Mouse (Mus musculus): ENCODE measurements at regions not wholly inside any gene's neighbourhood (a gene's known extent, or its start where the extent isn't known, plus 50 kb on each side); places are given as distances from the start of the nearest gene placed in this dataset.
A peak's percentile ranks its signal among the peaks of the same experiment; 100 is the strongest.
"Not testable (repeated sequence)": the region's sequence is repeated elsewhere in the genome, so short reads cannot be mapped to it uniquely, and the experiment has no call there.

GRCm38 (mm10) chr12:114285082-114285481, 741.4 kb downstream of the Adam6a start:
- no peak for DNase-seq (ENCODE audit: low spot score)

DNA sequence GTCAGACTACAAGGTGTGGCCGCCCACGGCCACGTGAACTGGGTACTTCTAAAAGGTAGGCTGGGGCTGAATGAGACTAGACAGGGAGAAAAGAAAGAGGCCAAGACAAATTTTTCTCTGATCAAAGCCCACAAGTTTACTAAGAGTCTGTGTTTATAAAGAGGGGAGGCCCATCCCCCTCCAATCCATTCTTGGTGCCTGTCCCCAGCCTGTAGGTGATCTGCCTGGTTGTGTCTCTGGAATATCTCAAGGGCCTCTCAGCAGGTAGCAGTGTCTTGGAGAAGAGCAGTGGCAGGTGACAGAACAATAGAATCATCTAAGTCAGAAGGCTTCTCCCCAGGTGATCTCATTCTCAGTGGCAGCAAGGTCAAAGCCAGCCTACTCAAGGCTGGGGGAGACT, 743.3 kb downstream of the Adam6a start:
- DNase-seq (ENCODE audit: low spot score), result no peak

DNA sequence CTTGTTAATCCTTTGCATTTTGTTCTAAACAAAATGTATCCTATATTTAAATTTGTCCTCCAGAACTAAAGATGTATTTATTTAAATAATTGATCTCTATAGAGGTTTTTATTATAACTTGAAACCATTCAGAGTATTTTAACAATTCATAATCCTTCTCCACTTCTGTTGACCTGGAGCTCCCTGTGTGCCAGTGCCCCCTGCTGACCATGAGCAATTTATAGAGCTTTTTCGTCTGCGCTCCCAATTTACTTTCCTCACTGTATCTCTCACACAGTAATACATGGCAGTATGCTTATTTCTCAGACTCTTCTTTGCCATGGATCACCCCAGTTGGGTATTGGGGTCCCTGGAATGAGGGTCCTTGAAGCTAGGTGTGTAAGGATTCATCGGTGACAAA, 747.4 kb downstream of the Adam6a start:
- no peak for DNase-seq (ENCODE audit: low spot score)

- no peak for DNase-seq (ENCODE audit: low spot score)
These were observed 756.1 kb downstream of the Adam6a start for GRCm38 (mm10) chr12:114299771-114300170.

GRCm38 (mm10) chr12:114301728-114302127, 758.0 kb downstream of the Adam6a start:
- no peak for DNase-seq (ENCODE audit: low spot score)

GRCm38 (mm10) chr12:114332552-114332951, 788.8 kb downstream of the Adam6a start:
- DNase-seq (ENCODE audit: low spot score), result no peak

- DNase-seq (ENCODE audit: low spot score), result no peak
These were observed 822.6 kb downstream of the Adam6a start for GRCm38 (mm10) chr12:114366276-114366675.

DNA sequence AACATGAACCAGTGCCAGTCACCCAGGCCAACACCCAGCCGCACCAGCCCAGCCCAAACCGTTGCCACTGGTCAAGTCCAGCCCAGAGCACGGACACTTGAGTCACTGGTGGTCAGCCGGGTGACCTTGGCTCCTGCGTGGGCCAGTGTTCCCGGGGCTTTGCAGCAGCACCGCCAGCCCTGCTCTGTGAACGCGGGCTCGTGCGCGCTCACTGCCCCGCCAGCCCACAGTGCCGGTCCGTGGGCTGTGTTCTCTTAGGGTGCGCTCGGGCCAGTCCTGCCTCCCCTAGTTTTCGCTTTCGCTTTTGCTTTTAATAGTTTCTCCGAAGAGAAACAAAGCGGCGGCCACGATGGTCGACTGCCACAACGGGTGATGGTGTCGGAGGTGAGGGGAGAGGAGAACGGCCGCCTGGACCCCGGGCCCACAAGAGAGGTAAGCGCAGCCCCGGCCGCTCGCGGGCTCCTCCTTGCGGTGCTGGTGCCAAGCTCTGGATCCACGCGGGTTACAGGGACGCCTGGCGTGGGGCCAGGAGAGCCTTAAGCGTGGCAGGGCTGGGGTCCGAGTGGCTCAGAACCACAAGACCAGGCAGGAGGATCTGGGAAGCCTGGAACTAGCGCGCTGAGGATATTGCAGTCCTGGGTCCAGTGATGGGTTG, 835.1 kb downstream of the Adam6a start:
- peak; percentile 12 for DNase-seq (ENCODE audit: low spot score)

GRCm38 (mm10) chr12:114391447-114391846, 847.7 kb downstream of the Adam6a start:
- DNase-seq (ENCODE audit: low spot score), result no peak

DNA sequence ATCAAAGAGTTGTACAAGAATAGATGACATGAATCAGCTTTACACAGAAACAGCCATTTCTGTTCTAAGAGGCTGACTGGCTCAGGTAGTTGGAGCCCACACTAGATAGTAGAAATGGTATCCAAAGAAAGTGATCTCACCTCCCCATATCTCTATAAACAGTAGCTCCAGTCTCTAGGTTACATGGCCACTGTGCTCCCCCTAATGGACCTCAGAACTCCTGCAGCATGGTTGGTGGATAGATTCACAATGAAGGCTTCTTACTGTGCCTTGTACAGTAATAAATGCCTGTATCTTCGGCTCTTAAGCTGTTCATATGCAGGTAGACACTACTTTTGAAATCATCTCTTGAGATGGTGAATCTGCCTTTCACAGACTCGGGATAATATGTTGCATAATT, 862.5 kb downstream of the Adam6a start:
- no peak for DNase-seq (ENCODE audit: low spot score)

DNA sequence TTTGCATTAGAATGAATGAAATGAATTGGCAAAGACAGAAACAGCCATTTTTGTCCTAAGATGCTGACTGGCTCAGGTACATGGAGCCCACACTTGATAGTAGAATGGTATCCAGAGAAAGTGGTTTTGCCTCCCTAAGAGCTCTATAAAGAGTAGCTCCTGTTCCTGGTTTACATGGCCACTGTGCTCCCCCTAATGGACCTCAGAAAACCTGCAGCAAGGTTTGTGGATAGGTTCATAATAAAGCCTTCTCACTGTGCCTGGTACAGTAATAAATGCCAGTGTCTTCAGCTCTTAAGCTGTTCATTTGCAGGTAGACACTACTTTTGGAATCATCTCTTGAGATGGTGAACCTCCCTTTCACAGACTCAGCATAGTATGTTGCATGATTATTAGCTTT, 890.8 kb downstream of the Adam6a start:
- no peak for DNase-seq (ENCODE audit: low spot score)

DNA sequence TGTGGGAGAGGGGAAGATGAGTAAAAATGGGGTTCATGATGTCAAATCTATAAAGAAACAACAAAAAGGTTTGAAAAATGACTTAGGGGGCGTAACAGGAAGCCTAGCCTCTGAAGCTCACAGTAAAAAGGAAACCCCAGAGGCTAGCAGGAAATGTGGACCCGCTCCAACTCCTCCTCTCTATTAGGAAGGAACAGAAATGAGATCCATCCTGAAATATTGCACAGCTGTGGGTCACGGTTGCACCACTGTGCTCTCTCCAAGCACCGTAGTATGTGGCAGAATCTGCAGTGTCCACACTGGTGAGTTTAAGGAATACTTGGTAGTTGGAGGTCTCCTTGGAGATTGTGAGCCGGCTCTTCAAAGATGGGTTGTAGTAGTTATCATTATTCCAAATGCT, 918.3 kb downstream of the Adam6a start:
- DNase-seq (ENCODE audit: low spot score), result no peak

- no peak for DNase-seq (ENCODE audit: low spot score)
These were observed 918.9 kb downstream of the Adam6a start for GRCm38 (mm10) chr12:114462566-114462965.

- no peak for DNase-seq (ENCODE audit: low spot score)
These were observed 925.1 kb downstream of the Adam6a start for GRCm38 (mm10) chr12:114468857-114469256.

GRCm38 (mm10) chr12:114472678-114473077, 929.0 kb downstream of the Adam6a start:
- DNase-seq (ENCODE audit: low spot score), result not testable (repeated sequence)

- no peak for DNase-seq (ENCODE audit: low spot score)
These were observed 935.0 kb downstream of the Adam6a start for GRCm38 (mm10) chr12:114478741-114479140.

- not testable (repeated sequence) for DNase-seq (ENCODE audit: low spot score)
These were observed 949.9 kb downstream of the Adam6a start for GRCm38 (mm10) chr12:114493500-114494031.

DNA sequence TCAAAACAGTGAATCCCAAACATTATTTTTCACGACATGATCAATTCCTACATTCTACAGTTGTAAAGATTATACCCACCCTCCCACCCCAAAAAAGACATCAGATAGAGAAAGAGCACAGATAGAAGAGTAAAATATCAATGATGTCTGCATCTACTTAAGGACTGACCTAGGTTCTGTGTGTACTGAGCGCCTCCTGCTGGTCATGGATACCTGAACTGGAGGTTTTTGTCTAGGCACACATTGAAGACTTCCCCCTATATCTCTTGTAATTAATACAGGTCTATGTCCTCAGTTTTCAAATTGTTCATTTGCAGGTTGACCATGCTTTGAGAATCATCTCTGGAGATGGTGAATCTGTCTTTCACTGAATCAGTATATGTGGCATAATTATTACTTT, 952.0 kb downstream of the Adam6a start:
- DNase-seq (ENCODE audit: low spot score), result no peak

DNA sequence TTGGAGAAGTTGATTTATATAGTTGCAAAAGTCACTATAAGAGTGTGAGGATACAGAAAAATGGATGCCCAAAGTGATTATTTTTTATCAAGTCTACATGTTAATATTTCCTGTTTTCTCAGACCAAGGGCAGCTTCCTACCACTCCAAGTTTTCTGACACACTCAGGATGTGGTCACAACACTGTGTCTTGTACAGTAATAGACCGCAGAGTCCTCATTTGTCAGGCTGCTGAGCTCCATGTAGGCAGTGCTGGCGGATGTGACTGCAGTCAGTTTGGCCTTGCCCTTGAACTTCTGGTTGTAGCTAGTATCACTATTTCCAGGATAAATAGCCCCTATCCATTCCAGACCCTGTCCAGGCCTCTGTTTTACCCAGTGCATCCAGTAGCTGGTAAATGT, 969.4 kb downstream of the Adam6a start:
- no peak for DNase-seq (ENCODE audit: low spot score)

- not testable (repeated sequence) for DNase-seq (ENCODE audit: low spot score)
These were observed 998.4 kb downstream of the Adam6a start for GRCm38 (mm10) chr12:114542094-114542493.

- not testable (repeated sequence) for DNase-seq (ENCODE audit: low spot score)
These were observed 1001.2 kb downstream of the Adam6a start for GRCm38 (mm10) chr12:114544931-114545330.

DNA sequence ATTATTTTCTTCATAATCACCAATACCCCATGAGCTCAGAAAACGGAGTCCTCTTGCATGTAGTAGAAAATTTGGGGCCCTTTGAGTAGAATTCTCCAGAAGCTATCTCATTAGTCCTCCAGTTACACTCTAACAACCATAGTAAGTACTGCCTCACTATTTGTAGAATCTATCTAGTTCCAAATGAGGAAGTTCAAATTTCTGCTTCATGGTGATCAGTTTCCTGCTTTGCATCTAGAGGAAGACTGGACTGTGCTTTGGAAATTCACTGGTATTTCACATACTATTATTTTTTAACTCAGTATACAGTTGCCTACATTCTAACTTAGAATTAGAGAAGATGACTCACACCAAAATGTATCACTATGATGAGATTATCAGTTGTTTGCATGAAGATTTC, 1018.7 kb downstream of the Adam6a start:
- no peak for DNase-seq (ENCODE audit: low spot score)

- no peak for DNase-seq (ENCODE audit: low spot score)
These were observed 1019.3 kb downstream of the Adam6a start for GRCm38 (mm10) chr12:114562978-114563377.

DNA sequence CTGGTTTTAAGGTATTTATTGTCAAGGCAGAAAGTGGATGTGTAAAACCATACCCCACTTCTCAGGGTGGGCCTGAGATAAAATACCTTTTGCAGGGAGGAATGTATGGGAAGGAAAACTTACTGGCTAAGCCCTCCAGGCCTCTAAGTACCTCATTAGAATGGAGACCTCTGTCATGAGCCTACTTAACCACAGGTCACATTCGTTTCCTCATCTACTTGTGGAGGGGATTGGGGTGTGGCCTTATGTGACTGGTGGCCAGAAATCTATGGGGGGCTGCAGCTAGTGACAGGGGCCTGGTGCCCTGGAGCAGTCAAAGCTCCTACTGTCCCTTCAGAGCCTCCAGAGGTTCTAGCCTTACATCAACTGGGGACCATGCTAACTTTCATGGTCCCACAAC, 1020.0 kb downstream of the Adam6a start:
- DNase-seq (ENCODE audit: low spot score), result no peak
